Mouse (Mus musculus): ENCODE measurements around the gene Pnrc2. TPM values are rescaled to one million over a fixed set of nuclear protein-coding genes. Genes with fewer than 3 reads are reported as not detected.
A peak's percentile ranks its signal among the peaks of the same experiment; 100 is the strongest.

Gene Pnrc2
- polyA plus RNA-seq, 1 experiment from 2014 or later, result 234 TPM

- DNase-seq (ENCODE audit: low spot score) (no peak), ATAC-seq (replicated peaks; ENCODE audit: low FRiP score) (no peak)
- no peaks in the 10 kb centered on the region for H3K36me3 ChIP-seq (ENCODE audit: control insufficient read depth, insufficient read depth, low read length)
- no peaks in the 10 kb centered on the region for H3K27me3 ChIP-seq (ENCODE audit: control insufficient read depth, insufficient read depth, low read length)
- H3K27ac ChIP-seq (ENCODE audit: low read depth, low read length), result no peak overlapping the region
- WGBS, result 71% methylated on average over 2 of the region's 2 CpGs
- H3K4me2 ChIP-seq (ENCODE audit: low read depth, low read length, severe bottlenecking), result no peak overlapping the region
- no peak overlapping the region for H3K4me3 ChIP-seq (ENCODE audit: low read depth, low read length)
- peaks cover 25% of the 10 kb centered on the region for H3K4me1 ChIP-seq (replicated peaks; ENCODE audit: control insufficient read depth, insufficient read depth, low read length)
- no peak overlapping the region for H3K9ac ChIP-seq (ENCODE audit: low read length)
- no peaks in the 10 kb centered on the region for H3K9me3 ChIP-seq (ENCODE audit: control insufficient read depth, low read length)
Measured at GRCm38 (mm10) chr4:135877742-135878141, 4.1 kb upstream of the Pnrc2 start.

- WGBS, result 4% methylated on average over 16 of the region's 16 CpGs
- peak overlapping the region; percentile 43 for H3K9ac ChIP-seq (ENCODE audit: low read length)
Measured at GRCm38 (mm10) chr4:135876583-135877020, 3.0 kb upstream of the Pnrc2 start.

GRCm38 (mm10) chr4:135875991-135876582, 2.4 kb upstream of the Pnrc2 start:
- ATAC-seq (replicated peaks; ENCODE audit: low FRiP score) (no peak), DNase-seq (ENCODE audit: low spot score) (peak; percentile 67)
- Histone ChIP-seq H3K27ac (ENCODE audit: low read depth, low read length) (peak overlapping the region; percentile 48; the same call in 1 of the 2 replicates), H3K36me3 (ENCODE audit: control insufficient read depth, insufficient read depth, low read length) (no peaks in the 10 kb centered on the region; the same call in 1 of the 2 replicates), H3K4me1 (replicated peaks; ENCODE audit: control insufficient read depth, insufficient read depth, low read length) (peaks cover 29% of the 10 kb centered on the region), H3K4me2 (ENCODE audit: low read depth, low read length, severe bottlenecking) (peak overlapping the region; percentile 43), H3K27me3 (ENCODE audit: control insufficient read depth, insufficient read depth, low read length) (no peaks in the 10 kb centered on the region), H3K9ac (ENCODE audit: low read length) (peak overlapping the region; percentile 43), H3K9me3 (ENCODE audit: control insufficient read depth, low read length) (no peaks in the 10 kb centered on the region), H3K4me3 (ENCODE audit: low read depth, low read length) (peak overlapping the region; percentile 8; the same call in 1 of the 2 replicates)
- 6% methylated on average over 9 of the region's 9 CpGs for WGBS

More at GRCm38 (mm10) chr4:135876583-135877020, 3.0 kb upstream of the Pnrc2 start:
- ATAC-seq (replicated peaks; ENCODE audit: low FRiP score), result no peak
- Histone ChIP-seq H3K36me3 (ENCODE audit: control insufficient read depth, insufficient read depth, low read length) (no peaks in the 10 kb centered on the region; the same call in 1 of the 2 replicates), H3K4me2 (ENCODE audit: low read depth, low read length, severe bottlenecking) (peak overlapping the region; percentile 43), H3K4me3 (ENCODE audit: low read depth, low read length) (peak overlapping the region; percentile 8; the same call in 1 of the 2 replicates), H3K9me3 (ENCODE audit: control insufficient read depth, low read length) (no peaks in the 10 kb centered on the region), H3K4me1 (replicated peaks; ENCODE audit: control insufficient read depth, insufficient read depth, low read length) (peaks cover 29% of the 10 kb centered on the region), H3K27ac (ENCODE audit: low read depth, low read length) (peak overlapping the region; percentile 48; the same call in 1 of the 2 replicates), H3K27me3 (ENCODE audit: control insufficient read depth, insufficient read depth, low read length) (no peaks in the 10 kb centered on the region)
- peak; percentile 73 for DNase-seq (ENCODE audit: low spot score)

- ATAC-seq (replicated peaks; ENCODE audit: low FRiP score) (no peak), DNase-seq (ENCODE audit: low spot score) (no peak)
- Histone ChIP-seq H3K9me3 (ENCODE audit: control insufficient read depth, low read length) (no peaks in the 10 kb centered on the region), H3K36me3 (ENCODE audit: control insufficient read depth, insufficient read depth, low read length) (no peaks in the 10 kb centered on the region; the same call in 1 of the 2 replicates), H3K9ac (ENCODE audit: low read length) (no peak overlapping the region), H3K4me1 (replicated peaks; ENCODE audit: control insufficient read depth, insufficient read depth, low read length) (peaks cover 29% of the 10 kb centered on the region), H3K4me3 (ENCODE audit: low read depth, low read length) (no peak overlapping the region), H3K27me3 (ENCODE audit: control insufficient read depth, insufficient read depth, low read length) (no peaks in the 10 kb centered on the region), H3K27ac (ENCODE audit: low read depth, low read length) (0 out of 2 replicates have a peak overlapping the region, but pooled peaks have one; percentile 48), H3K4me2 (ENCODE audit: low read depth, low read length, severe bottlenecking) (no peak overlapping the region)
- WGBS, result 34% methylated on average over 7 of the region's 7 CpGs
Measured at GRCm38 (mm10) chr4:135875546-135875945, 1.9 kb upstream of the Pnrc2 start.

- 80% methylated on average over 10 of the region's 10 CpGs for WGBS
- no peak for ATAC-seq (replicated peaks; ENCODE audit: low FRiP score)
- H3K27me3 ChIP-seq (ENCODE audit: control insufficient read depth, insufficient read depth, low read length), result no peaks in the 10 kb centered on the region
- H3K9me3 ChIP-seq (ENCODE audit: control insufficient read depth, low read length), result no peaks in the 10 kb centered on the region
- H3K36me3 ChIP-seq (ENCODE audit: control insufficient read depth, insufficient read depth, low read length), result no peaks in the 10 kb centered on the region; the same call in 1 of the 2 replicates
- H3K4me3 ChIP-seq (ENCODE audit: low read depth, low read length), result no peak overlapping the region; the same call in 1 of the 2 replicates
- H3K9ac ChIP-seq (ENCODE audit: low read length), result peak overlapping the region; percentile 77
- H3K4me1 ChIP-seq (replicated peaks; ENCODE audit: control insufficient read depth, insufficient read depth, low read length), result peaks cover 31% of the 10 kb centered on the region
- DNase-seq (ENCODE audit: low spot score), result peak; percentile 43
- H3K27ac ChIP-seq (ENCODE audit: low read depth, low read length), result peak overlapping the region; percentile 99
- peak overlapping the region; percentile 68; the same call in 1 of the 2 replicates for H3K4me2 ChIP-seq (ENCODE audit: low read depth, low read length, severe bottlenecking)
Measured at GRCm38 (mm10) chr4:135874564-135875535, 1.2 kb upstream of the Pnrc2 start.

GRCm38 (mm10) chr4:135872589-135873391, 860 bp downstream of the Pnrc2 start:
- H3K4me2 ChIP-seq (ENCODE audit: low read depth, low read length, severe bottlenecking), result peak overlapping the region; percentile 68
- 12% methylated on average over 17 of the region's 17 CpGs for WGBS
- no peak for ATAC-seq (replicated peaks; ENCODE audit: low FRiP score)
- DNase-seq (ENCODE audit: low spot score), result peak; percentile 52
- no peaks in the 10 kb centered on the region; the same call in 1 of the 2 replicates for H3K36me3 ChIP-seq (ENCODE audit: control insufficient read depth, insufficient read depth, low read length)
- H3K4me3 ChIP-seq (ENCODE audit: low read depth, low read length), result peak overlapping the region; percentile 67
- H3K27me3 ChIP-seq (ENCODE audit: control insufficient read depth, insufficient read depth, low read length), result no peaks in the 10 kb centered on the region
- H3K9me3 ChIP-seq (ENCODE audit: control insufficient read depth, low read length), result no peaks in the 10 kb centered on the region
- peak overlapping the region; percentile 99 for H3K27ac ChIP-seq (ENCODE audit: low read depth, low read length)
- H3K9ac ChIP-seq (ENCODE audit: low read length), result peak overlapping the region; percentile 95
- H3K4me1 ChIP-seq (replicated peaks; ENCODE audit: control insufficient read depth, insufficient read depth, low read length), result peaks cover 31% of the 10 kb centered on the region

GRCm38 (mm10) chr4:135872015-135872414, 1.6 kb downstream of the Pnrc2 start:
- WGBS, result 68% methylated on average over 3 of the region's 3 CpGs
- Histone ChIP-seq H3K27ac (ENCODE audit: low read depth, low read length) (no peak overlapping the region), H3K4me1 (replicated peaks; ENCODE audit: control insufficient read depth, insufficient read depth, low read length) (peaks cover 31% of the 10 kb centered on the region), H3K9me3 (ENCODE audit: control insufficient read depth, low read length) (no peaks in the 10 kb centered on the region), H3K4me3 (ENCODE audit: low read depth, low read length) (peak overlapping the region; percentile 67), H3K36me3 (ENCODE audit: control insufficient read depth, insufficient read depth, low read length) (no peaks in the 10 kb centered on the region; the same call in 1 of the 2 replicates), H3K9ac (ENCODE audit: low read length) (peak overlapping the region; percentile 95; the same call in 1 of the 2 replicates), H3K27me3 (ENCODE audit: control insufficient read depth, insufficient read depth, low read length) (no peaks in the 10 kb centered on the region), H3K4me2 (ENCODE audit: low read depth, low read length, severe bottlenecking) (peak overlapping the region; percentile 68)
- ATAC-seq (replicated peaks; ENCODE audit: low FRiP score) (no peak), DNase-seq (ENCODE audit: low spot score) (peak; percentile 50)
